Mouse (Mus musculus) hindbrain, embryonic 11.5 days (tissue): ENCODE results near the gene Fer. TPM values are rescaled to one million over a fixed set of nuclear protein-coding genes. Genes with fewer than 3 reads are reported as not detected.

Experiments
- ATAC-seq: fragments of 200-750 bp; cut with Nextera tagmentation; 2 replicates; pipeline ENCODE4 v1.8.0; 2017; ENCODE audit warnings: mild to moderate bottlenecking, moderate TSS enrichment, moderate library complexity; ENCODE audit not compliant: low FRiP score
- DNase-seq: peaks from one replicate; pipeline ENCODE4 v3.0.0-alpha.2; 2015; ENCODE audit warnings: low spot score
- H3K27ac ChIP-seq: fragments of 300-500 bp; sonication (generic); 2 replicates; pipeline ENCODE4 v1.5.1; 2014; ENCODE audit warnings: mild to moderate bottlenecking, low read depth, low read length
- H3K27me3 ChIP-seq: fragments of 300-500 bp; sonication (generic); 2 replicates; pipeline ENCODE4 v1.6.1; 2014; ENCODE audit warnings: mild to moderate bottlenecking, low read length, moderate library complexity, mixed read lengths; ENCODE audit not compliant: control insufficient read depth, insufficient read depth
- H3K36me3 ChIP-seq: fragments of 300-500 bp; sonication (generic); 2 replicates; pipeline ENCODE4 v1.6.1; 2014; ENCODE audit warnings: mild to moderate bottlenecking, low read length, moderate library complexity, mixed read lengths; ENCODE audit not compliant: control insufficient read depth, insufficient read depth
- H3K4me1 ChIP-seq: fragments of 300-500 bp; sonication (generic); replicated peaks from 2 replicates; pipeline ENCODE4 v1.6.1; 2014; ENCODE audit warnings: low read length, mixed read lengths; ENCODE audit not compliant: control insufficient read depth, insufficient read depth
- H3K4me2 ChIP-seq: fragments of 300-500 bp; sonication (generic); replicated peaks from 2 replicates; pipeline ENCODE4 v1.6.1; 2014; ENCODE audit warnings: mild to moderate bottlenecking, low read depth, low read length
- H3K4me3 ChIP-seq: fragments of 300-500 bp; sonication (generic); 2 replicates; pipeline ENCODE4 v1.5.1; 2014; ENCODE audit warnings: low read depth, low read length
- H3K9ac ChIP-seq: fragments of 300-500 bp; sonication (generic); 2 replicates; pipeline ENCODE4 v1.6.1; 2014; ENCODE audit warnings: low read depth, low read length
- H3K9me3 ChIP-seq: fragments of 300-500 bp; sonication (generic); 2 replicates; pipeline ENCODE4 v1.6.1; 2016; ENCODE audit warnings: low read length; ENCODE audit not compliant: control insufficient read depth
- WGBS: fragments of 180-500 bp; shearing (Covaris S2); extraction: QIAGEN DNeasy Blood & Tissue Kit; methylation state at CpG from one replicate; pipeline ENCODE4 v1.1.7; 2014; 5-methylcytosine and 5-hydroxymethylcytosine counted together
- polyA plus RNA-seq: library from polyadenylated mRNA; unstranded; fragments of >200 nt; fragmentation: Nextera tagmentation; extraction: Ambion mirVana; gene quantifications from 2 replicates; pipeline ENCODE4 v1.2.1, GENCODE M21; 2014

Fer gene
- polyA plus RNA-seq, 1 experiment from 2014 or later: 34.2 TPM

DNA sequence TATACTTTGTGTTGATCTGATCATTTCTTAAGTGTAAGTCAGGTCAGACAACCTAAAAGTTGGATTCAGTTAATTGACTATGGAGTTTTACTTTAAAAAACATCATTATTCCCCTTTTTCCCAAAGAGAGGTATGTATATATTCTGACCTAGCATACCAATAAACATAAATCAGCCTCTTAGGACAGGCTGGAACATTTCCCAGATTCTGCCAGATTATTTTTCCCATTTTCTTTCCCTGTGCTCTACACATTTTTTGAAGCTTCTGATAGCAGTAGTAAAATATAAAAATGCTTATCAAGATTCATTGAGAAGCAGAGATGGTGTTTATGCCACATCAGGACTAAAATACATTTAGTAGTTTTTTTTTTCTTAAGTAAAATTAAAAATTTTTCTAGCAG is 27.7 kb downstream of the Fer start:
- H3K4me3 ChIP-seq: no peak overlapping the region
- DNase-seq (no peak), ATAC-seq (no peak)
- no peak overlapping the region for H3K27ac ChIP-seq
- H3K4me1 ChIP-seq: no peaks in the 10 kb centered on the region
- no peak overlapping the region for H3K9ac ChIP-seq
- no peaks in the 10 kb centered on the region for H3K36me3 ChIP-seq
- H3K9me3 ChIP-seq: no peaks in the 10 kb centered on the region
- H3K4me2 ChIP-seq: no peak overlapping the region
- H3K27me3 ChIP-seq: no peaks in the 10 kb centered on the region

DNA sequence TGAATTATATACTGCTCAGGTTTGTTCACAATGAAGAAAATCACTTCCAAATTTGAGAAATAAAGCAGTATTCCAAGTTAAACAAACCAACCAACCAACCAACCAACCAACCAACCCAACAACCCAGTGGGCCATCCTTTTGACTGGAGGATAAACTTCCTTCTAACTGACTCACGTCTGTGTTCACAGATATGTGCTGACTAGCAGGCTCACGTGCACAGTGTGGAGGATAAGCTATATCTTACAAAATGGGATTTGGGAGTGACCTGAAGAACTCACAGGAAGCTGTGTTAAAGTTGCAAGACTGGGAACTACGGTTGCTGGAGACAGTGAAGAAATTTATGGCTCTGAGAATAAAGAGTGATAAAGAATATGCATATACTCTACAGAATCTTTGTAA is 33.0 kb downstream of the Fer start:
- DNase-seq (no peak), ATAC-seq (no peak)
- H3K4me3 ChIP-seq: no peak overlapping the region
- no peaks in the 10 kb centered on the region for H3K36me3 ChIP-seq
- H3K9me3 ChIP-seq: no peaks in the 10 kb centered on the region
- no peaks in the 10 kb centered on the region for H3K4me1 ChIP-seq
- WGBS: 87% methylated on average over 3 of the region's 3 CpGs
- H3K4me2 ChIP-seq: no peak overlapping the region
- H3K9ac ChIP-seq: no peak overlapping the region
- no peaks in the 10 kb centered on the region for H3K27me3 ChIP-seq
- H3K27ac ChIP-seq: no peak overlapping the region

DNA sequence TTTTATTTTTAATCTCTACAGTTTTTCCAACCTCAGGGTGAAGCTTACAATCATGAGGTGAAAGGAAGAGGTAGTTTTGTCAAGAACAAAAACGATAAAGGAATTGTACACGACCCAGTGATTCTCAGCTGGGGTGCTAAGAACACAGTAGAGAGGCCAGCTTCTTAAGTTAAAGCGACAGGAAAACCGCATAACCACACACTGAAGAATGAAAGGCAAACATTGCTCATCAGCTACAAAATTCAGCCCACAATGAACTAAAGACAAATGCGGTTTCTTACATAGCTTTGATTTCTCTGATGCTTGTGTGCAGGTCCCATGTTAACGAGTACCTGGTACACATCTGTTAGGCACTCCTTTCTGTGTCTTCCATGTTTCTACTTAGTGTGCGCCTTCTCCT is 34.2 kb downstream of the Fer start:
- no peaks in the 10 kb centered on the region for H3K4me1 ChIP-seq
- WGBS: 87% methylated on average over 7 of the region's 7 CpGs
- no peaks in the 10 kb centered on the region for H3K27me3 ChIP-seq

DNA sequence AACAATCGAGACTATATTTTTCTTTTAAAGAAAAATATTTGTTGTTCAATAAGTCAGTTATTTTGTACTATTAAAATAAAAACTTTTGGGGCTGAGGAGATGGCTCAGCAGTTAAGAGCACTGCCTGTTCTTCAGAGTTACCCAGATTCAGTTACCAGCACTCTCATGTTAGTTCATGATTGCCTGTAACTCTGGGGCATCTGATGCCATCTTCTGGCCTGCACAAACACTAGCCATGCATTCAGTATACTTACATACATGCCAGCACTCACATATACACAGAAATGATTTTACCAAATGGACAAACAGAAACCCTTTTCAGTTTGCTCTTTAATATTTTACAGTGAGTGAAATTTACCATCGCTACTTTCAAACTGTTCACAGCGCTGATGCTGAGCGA is 46.4 kb downstream of the Fer start:
- DNase-seq: no peak
- Histone ChIP-seq H3K27me3 (no peaks in the 10 kb centered on the region), H3K4me1 (no peaks in the 10 kb centered on the region), H3K9ac (no peak overlapping the region), H3K9me3 (no peaks in the 10 kb centered on the region), H3K4me2 (no peak overlapping the region), H3K36me3 (no peaks in the 10 kb centered on the region), H3K27ac (no peak overlapping the region), H3K4me3 (no peak overlapping the region)
- no peak for ATAC-seq
- WGBS: 91% methylated on average over 4 of the region's 4 CpGs

More for the DNA sequence above, 34.2 kb downstream of the Fer start:
- Histone ChIP-seq H3K9me3 (no peaks in the 10 kb centered on the region), H3K9ac (no peak overlapping the region), H3K4me3 (no peak overlapping the region), H3K27ac (no peak overlapping the region), H3K36me3 (no peaks in the 10 kb centered on the region), H3K4me2 (no peak overlapping the region)
- no peak for DNase-seq
- ATAC-seq: no peak

DNA sequence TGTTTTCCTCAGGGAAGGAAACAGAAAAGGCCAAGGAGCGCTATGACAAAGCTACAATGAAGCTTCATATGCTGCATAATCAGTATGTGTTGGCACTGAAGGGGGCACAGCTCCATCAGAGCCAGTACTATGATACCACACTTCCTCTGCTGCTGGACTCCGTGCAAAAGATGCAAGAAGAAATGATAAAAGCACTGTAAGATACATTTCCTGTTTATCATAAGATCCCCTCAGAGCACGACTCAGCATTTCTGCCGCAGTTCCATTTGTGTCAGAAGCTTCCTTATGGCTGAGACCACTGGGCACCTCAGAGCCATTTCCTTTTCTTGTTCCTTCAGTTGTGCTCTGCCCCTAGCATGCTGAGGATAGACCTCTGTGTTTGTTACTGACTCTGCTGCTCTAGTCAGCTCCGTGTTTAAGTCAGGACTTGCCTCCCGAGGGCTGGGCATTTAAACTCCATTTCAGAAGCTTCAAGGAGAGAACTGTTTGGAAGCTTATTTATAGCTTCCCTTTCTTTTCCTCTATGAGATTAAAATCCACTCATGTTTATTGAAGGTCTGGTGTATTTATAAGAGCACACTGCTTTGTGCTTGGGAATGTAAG is 58.8 kb downstream of the Fer start:
- DNase-seq (no peak), ATAC-seq (no peak)
- Histone ChIP-seq H3K27me3 (no peaks in the 10 kb centered on the region), H3K36me3 (no peaks in the 10 kb centered on the region), H3K4me1 (no peaks in the 10 kb centered on the region), H3K4me3 (no peak overlapping the region), H3K9me3 (no peaks in the 10 kb centered on the region), H3K27ac (no peak overlapping the region), H3K9ac (no peak overlapping the region), H3K4me2 (no peak overlapping the region)
- WGBS: 83% methylated on average over 6 of the region's 6 CpGs

DNA sequence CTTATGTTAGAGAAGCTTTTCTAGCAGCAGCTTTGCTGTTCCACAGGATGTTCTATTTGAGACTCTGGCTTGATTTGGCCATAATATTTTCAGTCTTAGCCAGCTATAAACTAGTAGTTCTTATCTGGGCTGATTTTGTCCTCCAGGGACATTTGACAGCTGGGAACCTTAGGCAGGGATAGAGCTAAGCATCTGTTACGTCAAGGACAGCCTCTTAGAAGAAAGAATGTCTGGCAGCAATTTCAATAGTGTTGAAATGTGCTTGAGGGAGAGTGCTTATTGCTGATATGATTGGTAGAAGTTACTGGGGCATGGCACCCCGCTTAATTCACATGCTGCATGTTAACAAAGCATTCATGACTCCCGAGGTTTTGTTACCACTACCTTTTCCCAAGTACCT is 62.7 kb downstream of the Fer start:
- Histone ChIP-seq H3K4me2 (no peak overlapping the region), H3K27ac (no peak overlapping the region), H3K27me3 (no peaks in the 10 kb centered on the region), H3K9ac (no peak overlapping the region), H3K36me3 (no peaks in the 10 kb centered on the region), H3K4me3 (no peak overlapping the region), H3K4me1 (no peaks in the 10 kb centered on the region), H3K9me3 (no peaks in the 10 kb centered on the region)
- no peak for DNase-seq
- WGBS: 80% methylated on average over 3 of the region's 3 CpGs
- no peak for ATAC-seq

DNA sequence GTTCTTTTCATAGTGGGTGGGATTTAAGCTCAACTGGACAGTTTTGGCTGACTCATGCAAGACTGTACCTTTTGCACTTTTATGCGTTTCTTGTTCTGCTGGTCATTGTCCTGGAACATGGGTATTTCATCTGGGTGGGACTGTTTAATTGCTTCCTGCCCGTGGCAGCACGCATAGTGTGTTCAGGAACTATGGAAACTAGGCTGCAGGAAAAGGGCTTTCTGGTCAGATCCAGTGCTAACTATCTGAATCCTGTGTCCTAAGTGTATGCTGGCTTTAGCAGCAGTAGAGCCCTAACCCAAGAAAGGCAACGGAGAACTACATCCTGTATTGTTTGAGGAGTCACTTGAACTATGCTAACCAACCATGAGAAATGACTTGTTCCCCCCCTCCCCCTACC is 67.8 kb downstream of the Fer start:
- H3K4me3 ChIP-seq: no peak overlapping the region
- ATAC-seq: no peak
- H3K9me3 ChIP-seq: no peaks in the 10 kb centered on the region
- no peaks in the 10 kb centered on the region for H3K36me3 ChIP-seq
- no peak overlapping the region for H3K9ac ChIP-seq
- H3K4me1 ChIP-seq: no peaks in the 10 kb centered on the region
- DNase-seq: no peak
- H3K27me3 ChIP-seq: no peaks in the 10 kb centered on the region
- H3K4me2 ChIP-seq: no peak overlapping the region
- 78% methylated on average over 4 of the region's 4 CpGs for WGBS
- no peak overlapping the region for H3K27ac ChIP-seq

DNA sequence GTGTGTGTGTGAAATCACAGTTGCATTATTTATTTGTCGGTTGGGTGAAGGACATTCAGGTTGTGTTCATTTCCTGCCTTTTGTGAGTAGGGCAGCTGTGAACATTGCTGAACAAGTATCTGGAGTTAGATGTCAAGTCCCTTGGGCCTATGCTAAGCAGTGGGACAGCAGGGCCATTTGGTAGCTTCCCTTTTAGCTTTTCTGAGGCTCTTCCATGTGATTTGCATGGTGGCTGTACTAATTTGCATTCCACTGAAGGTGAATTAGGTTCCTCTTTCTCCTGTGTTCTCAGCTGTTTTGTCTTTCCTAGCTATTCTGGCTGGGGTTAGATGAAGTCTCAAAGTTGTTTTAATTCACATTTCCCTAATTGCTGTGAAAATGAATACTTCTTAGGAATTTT is 68.7 kb downstream of the Fer start:
- H3K4me1 ChIP-seq: no peaks in the 10 kb centered on the region
- no peak overlapping the region for H3K9ac ChIP-seq
- 70% methylated on average over 1 of the region's 1 CpGs for WGBS
- ATAC-seq: no peak
- peak; percentile 25 for DNase-seq
- H3K27me3 ChIP-seq: no peaks in the 10 kb centered on the region
- no peak overlapping the region for H3K4me3 ChIP-seq
- H3K4me2 ChIP-seq: no peak overlapping the region
- H3K27ac ChIP-seq: no peak overlapping the region
- no peaks in the 10 kb centered on the region for H3K36me3 ChIP-seq
- H3K9me3 ChIP-seq: no peaks in the 10 kb centered on the region

DNA sequence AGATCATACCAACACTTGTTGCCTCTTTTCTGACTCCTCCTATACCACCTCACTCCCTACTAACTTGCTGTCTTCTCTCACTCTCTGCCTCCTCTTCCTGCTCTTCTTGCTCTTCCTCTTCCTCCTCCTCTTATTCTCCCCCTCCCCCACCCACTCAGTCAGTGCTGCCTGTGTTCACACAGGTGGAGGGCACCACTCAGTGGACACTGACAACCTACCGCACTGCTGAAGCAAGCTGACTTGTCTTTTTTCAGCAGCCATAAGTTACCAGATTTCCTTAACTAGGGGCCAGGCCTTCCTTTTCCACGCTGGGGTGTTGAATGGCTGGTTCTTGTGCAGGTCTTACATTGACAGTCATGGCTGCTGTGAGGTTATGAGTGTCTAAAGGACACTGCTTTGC is 72.5 kb downstream of the Fer start:
- H3K9ac ChIP-seq: no peak overlapping the region
- no peak for ATAC-seq

More for the DNA sequence above, 72.5 kb downstream of the Fer start:
- Histone ChIP-seq H3K27me3 (no peaks in the 10 kb centered on the region), H3K4me1 (no peaks in the 10 kb centered on the region), H3K9me3 (no peaks in the 10 kb centered on the region), H3K4me2 (no peak overlapping the region), H3K27ac (no peak overlapping the region), H3K4me3 (no peak overlapping the region), H3K36me3 (no peaks in the 10 kb centered on the region)
- WGBS: 96% methylated on average over 2 of the region's 2 CpGs
- no peak for DNase-seq
